Mouse (Mus musculus): ENCODE measurements around the gene Ankib1. TPM values are rescaled to one million over a fixed set of nuclear protein-coding genes. Genes with fewer than 3 reads are reported as not detected.
"Not testable (repeated sequence)": the region's sequence is repeated elsewhere in the genome, so short reads cannot be mapped to it uniquely, and the experiment has no call there.

The Ankib1 gene
- polyA plus RNA-seq, 1 experiment, result 5.3 TPM

DNA sequence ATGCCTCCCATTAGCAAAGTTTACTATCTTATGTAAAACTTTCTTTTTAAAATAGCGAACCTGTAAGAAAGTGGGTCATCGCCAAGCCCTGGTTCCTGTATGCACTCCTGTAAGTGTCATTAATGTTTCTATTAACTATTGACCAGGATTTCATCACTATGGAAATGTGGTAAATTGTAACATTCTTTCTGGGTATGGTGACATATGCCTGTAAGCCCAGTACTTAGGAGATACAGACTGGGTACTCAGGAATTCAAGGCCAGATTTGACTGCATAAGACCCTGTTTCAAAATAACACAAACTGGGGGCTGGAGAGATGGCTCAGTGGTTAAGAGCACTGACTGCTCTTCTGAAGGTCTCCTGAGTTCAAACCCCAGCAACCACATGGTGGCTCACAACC, 137.5 kb downstream of the Ankib1 start:
- TF ChIP-seq CTCF (IDR thresholded peaks at IDR 0.05; ENCODE audit: extremely low read depth, insufficient read depth, insufficient read length, insufficient replicate concordance) (no peak), POLR2A (IDR thresholded peaks at IDR 0.05; ENCODE audit: low read depth, low read length) (no peak)
- no peaks in the 10 kb centered on the region for H3K27me3 ChIP-seq (ENCODE audit: control insufficient read depth, insufficient read depth, low read length)
- WGBS, result 88% methylated on average over 2 of the region's 2 CpGs

DNA sequence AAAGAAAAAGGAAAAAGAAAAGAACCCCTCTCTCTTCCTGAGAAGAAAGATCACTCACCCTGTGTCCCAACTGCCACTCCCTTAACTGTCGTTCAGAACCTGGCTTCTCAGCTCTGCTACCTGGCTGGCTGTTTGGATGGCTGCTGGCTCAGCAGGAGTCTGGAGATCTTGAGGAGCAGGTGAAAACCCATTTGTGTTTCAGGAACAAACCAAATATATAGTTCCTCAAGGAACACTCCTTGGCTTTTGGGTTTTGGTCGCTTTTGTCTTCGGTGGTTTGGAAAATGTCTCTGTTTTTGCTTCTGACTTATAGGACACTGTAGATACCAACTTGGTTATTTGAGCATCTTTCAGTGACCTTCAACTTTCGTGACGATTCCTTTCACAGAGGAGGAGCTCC, 145.6 kb downstream of the Ankib1 start, which contains the start of gene Gatad1:
Gatad1 (minus strand) TSS at position 101 of the 400 bp plus-strand sequence.
- H3K36me3 ChIP-seq (ENCODE audit: control insufficient read depth, insufficient read depth, low read length), result no peaks in the 10 kb centered on the region
- no peak for DNase-seq (ENCODE audit: low read depth in 1 of 2, low spot score in 2 of 2)
- no peak within 1 kb of the TSS for H3K4me3 ChIP-seq (ENCODE audit: extremely low read depth, insufficient read depth, insufficient read length)
- TF ChIP-seq POLR2A (IDR thresholded peaks at IDR 0.05; ENCODE audit: low read depth, low read length), result no peak
- no peak for TF ChIP-seq CTCF (IDR thresholded peaks at IDR 0.05; ENCODE audit: extremely low read depth, insufficient read depth, insufficient read length, insufficient replicate concordance)
- H3K4me1 ChIP-seq (ENCODE audit: control insufficient read depth, insufficient read depth, insufficient read length), result no peaks in the 10 kb centered on the region
- H3K27me3 ChIP-seq (ENCODE audit: control insufficient read depth, insufficient read depth, low read length), result no peaks in the 10 kb centered on the region
- no peak within 1 kb of the TSS for H3K27ac ChIP-seq (ENCODE audit: insufficient read depth, low read length)
- 91% methylated on average over 5 of the region's 5 CpGs for WGBS

More for the DNA sequence above, 137.5 kb downstream of the Ankib1 start:
- Histone ChIP-seq H3K36me3 (ENCODE audit: control insufficient read depth, insufficient read depth, low read length) (no peaks in the 10 kb centered on the region), H3K4me1 (ENCODE audit: control insufficient read depth, insufficient read depth, insufficient read length) (no peaks in the 10 kb centered on the region), H3K27ac (ENCODE audit: insufficient read depth, low read length) (no peak overlapping the region), H3K4me3 (ENCODE audit: extremely low read depth, insufficient read depth, insufficient read length) (no peak overlapping the region)
- no peak for DNase-seq (ENCODE audit: low read depth in 1 of 2, low spot score in 2 of 2)

DNA sequence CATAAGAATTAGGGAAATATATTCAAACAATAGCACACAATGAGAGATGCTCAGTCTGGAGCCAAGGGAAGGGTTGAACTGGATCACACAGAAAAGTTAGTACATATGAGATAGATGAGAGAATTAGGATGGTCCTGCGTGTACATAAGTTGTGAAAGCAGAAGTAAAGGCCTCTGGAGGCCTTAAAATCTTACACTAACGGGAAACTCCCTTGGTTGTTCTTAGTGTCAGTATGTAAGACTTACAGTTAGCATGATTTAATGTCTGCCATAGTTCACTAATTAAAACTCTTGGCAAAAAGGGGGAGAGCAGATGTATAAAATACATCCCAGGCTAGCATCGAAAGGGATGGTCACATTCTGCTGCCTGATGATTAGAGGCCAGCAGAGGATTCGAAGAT, 148.9 kb downstream of the Ankib1 start:
- H3K27ac ChIP-seq (ENCODE audit: insufficient read depth, low read length), result no peak overlapping the region
- H3K36me3 ChIP-seq (ENCODE audit: control insufficient read depth, insufficient read depth, low read length), result no peaks in the 10 kb centered on the region
- no peak overlapping the region for H3K4me3 ChIP-seq (ENCODE audit: extremely low read depth, insufficient read depth, insufficient read length)
- 58% methylated on average over 4 of the region's 4 CpGs for WGBS
- TF ChIP-seq CTCF (IDR thresholded peaks at IDR 0.05; ENCODE audit: extremely low read depth, insufficient read depth, insufficient read length, insufficient replicate concordance) (no peak), POLR2A (IDR thresholded peaks at IDR 0.05; ENCODE audit: low read depth, low read length) (no peak)
- DNase-seq (ENCODE audit: low read depth in 1 of 2, low spot score in 2 of 2), result no peak
- no peaks in the 10 kb centered on the region for H3K27me3 ChIP-seq (ENCODE audit: control insufficient read depth, insufficient read depth, low read length)
- H3K4me1 ChIP-seq (ENCODE audit: control insufficient read depth, insufficient read depth, insufficient read length), result no peaks in the 10 kb centered on the region

DNA sequence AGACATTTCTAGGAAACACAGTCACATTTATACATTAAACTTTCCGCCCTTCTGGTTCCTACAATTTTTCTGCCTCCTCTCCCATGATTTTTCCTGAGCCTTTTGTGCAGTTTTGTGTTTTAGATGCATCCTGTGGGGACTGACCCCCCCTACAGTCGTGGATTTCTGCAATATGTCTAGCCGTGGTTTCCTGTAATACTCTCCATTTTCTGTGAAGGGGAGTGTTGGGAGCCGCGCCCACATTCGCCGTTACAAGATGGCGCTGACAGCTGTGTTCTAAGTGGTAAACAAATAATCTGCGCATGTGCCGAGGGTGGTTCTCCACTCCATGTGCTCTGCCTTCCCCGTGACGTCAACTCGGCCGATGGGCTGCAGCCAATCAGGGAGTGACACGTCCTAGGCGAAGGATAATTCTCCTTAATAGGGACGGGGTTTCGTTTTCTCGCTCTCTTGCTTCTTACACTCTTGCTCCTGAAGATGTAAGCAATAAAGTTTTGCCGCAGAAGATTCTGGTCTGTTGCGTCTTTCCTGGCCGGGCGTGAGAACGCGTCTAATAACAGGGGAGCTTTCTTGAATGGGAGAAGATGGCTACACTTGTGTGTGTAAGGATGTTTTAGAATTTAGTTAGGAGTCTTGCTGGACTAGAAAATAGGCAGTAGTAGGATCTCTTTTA, 149.7 kb downstream of the Ankib1 start:
- H3K27me3 ChIP-seq (ENCODE audit: control insufficient read depth, insufficient read depth, low read length); H3K4me1 ChIP-seq (ENCODE audit: control insufficient read depth, insufficient read depth, insufficient read length); H3K4me3 ChIP-seq (ENCODE audit: extremely low read depth, insufficient read depth, insufficient read length); H3K36me3 ChIP-seq (ENCODE audit: control insufficient read depth, insufficient read depth, low read length); H3K27ac ChIP-seq (ENCODE audit: insufficient read depth, low read length); DNase-seq (ENCODE audit: low read depth in 1 of 2, low spot score in 2 of 2): not testable (repeated sequence)
- 86% methylated on average over 18 of the region's 25 CpGs for WGBS

DNA sequence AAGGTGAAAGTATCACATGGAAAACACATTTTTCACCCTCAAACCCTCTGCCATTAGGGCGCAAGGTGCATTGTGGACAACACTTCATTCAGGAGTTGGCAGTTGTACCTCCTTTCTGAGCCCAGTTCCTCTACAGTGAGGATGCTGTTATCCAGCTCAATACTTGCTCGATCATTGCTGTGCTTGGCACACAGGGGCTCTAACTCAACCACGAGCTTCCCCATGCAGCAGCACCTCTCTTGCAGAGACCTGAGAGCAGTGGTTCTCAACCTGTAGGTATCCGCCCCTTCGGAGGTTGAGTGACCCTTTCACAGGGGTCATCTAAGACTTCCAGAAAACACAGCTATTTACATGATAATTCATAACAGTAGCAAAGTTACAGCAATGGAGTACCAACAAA, 151.1 kb downstream of the Ankib1 start:
- no peak for TF ChIP-seq CTCF (IDR thresholded peaks at IDR 0.05; ENCODE audit: extremely low read depth, insufficient read depth, insufficient read length, insufficient replicate concordance)
- no peak for TF ChIP-seq POLR2A (IDR thresholded peaks at IDR 0.05; ENCODE audit: low read depth, low read length)
- Histone ChIP-seq H3K4me3 (ENCODE audit: extremely low read depth, insufficient read depth, insufficient read length) (no peak overlapping the region), H3K36me3 (ENCODE audit: control insufficient read depth, insufficient read depth, low read length) (no peaks in the 10 kb centered on the region), H3K27ac (ENCODE audit: insufficient read depth, low read length) (no peak overlapping the region), H3K4me1 (ENCODE audit: control insufficient read depth, insufficient read depth, insufficient read length) (no peaks in the 10 kb centered on the region), H3K27me3 (ENCODE audit: control insufficient read depth, insufficient read depth, low read length) (no peaks in the 10 kb centered on the region)
- 63% methylated on average over 5 of the region's 5 CpGs for WGBS
- DNase-seq (ENCODE audit: low read depth in 1 of 2, low spot score in 2 of 2), result no peak

DNA sequence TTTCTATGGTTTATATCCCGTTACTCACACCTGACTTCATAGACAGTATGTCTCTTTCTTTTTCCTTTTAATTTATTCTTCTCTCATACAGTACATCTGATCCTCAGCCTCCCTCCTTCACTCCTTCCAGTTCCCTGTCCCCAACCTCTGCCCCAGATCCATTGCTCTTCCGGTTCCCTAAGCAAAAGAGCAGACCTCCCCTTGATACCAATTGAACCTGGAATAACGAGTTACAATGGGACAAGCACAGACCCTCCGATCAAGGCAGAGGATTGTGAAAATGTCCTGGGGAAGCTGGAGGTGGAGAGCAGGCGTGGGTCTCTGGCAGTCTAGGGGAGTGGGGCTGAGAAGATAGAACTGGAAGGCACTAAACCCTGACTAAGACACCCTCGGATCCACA, 151.8 kb downstream of the Ankib1 start, which contains the start of gene Tmbim7:
Tmbim7 (plus strand) TSS at position 301 of the 400 bp plus-strand sequence.
- no peak for TF ChIP-seq POLR2A (IDR thresholded peaks at IDR 0.05; ENCODE audit: low read depth, low read length)
- TF ChIP-seq CTCF (IDR thresholded peaks at IDR 0.05; ENCODE audit: extremely low read depth, insufficient read depth, insufficient read length, insufficient replicate concordance), result no peak
- no peak within 1 kb of the TSS for H3K4me3 ChIP-seq (ENCODE audit: extremely low read depth, insufficient read depth, insufficient read length)
- no peaks in the 10 kb centered on the region for H3K36me3 ChIP-seq (ENCODE audit: control insufficient read depth, insufficient read depth, low read length)
- H3K27me3 ChIP-seq (ENCODE audit: control insufficient read depth, insufficient read depth, low read length), result no peaks in the 10 kb centered on the region
- H3K4me1 ChIP-seq (ENCODE audit: control insufficient read depth, insufficient read depth, insufficient read length), result no peaks in the 10 kb centered on the region
- DNase-seq (ENCODE audit: low read depth in 1 of 2, low spot score in 2 of 2), result no peak
- H3K27ac ChIP-seq (ENCODE audit: insufficient read depth, low read length), result no peak within 1 kb of the TSS
- WGBS, result 92% methylated on average over 6 of the region's 6 CpGs

DNA sequence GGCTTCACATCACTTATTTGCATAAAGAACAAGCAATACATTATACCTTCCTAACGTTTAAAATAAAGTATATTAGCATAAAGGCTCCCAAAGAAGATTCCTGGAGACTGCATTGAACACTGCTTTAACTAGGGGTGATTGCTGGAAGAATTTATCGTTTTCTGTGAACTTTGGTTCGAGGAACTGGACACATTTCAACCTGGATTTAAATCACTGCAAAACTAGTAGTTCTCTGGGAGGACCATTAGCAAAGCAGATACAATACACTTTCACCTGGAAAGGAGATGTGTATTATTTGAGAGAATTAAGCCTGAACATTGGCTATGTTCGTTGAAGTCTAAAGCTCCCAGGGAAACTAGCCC, 153.9 kb downstream of the Ankib1 start:
- no peak overlapping the region for H3K27ac ChIP-seq (ENCODE audit: insufficient read depth, low read length)
- no peak for TF ChIP-seq POLR2A (IDR thresholded peaks at IDR 0.05; ENCODE audit: low read depth, low read length)
- TF ChIP-seq CTCF (IDR thresholded peaks at IDR 0.05; ENCODE audit: extremely low read depth, insufficient read depth, insufficient read length, insufficient replicate concordance), result no peak
- DNase-seq (ENCODE audit: low read depth in 1 of 2, low spot score in 2 of 2), result no peak
- no peaks in the 10 kb centered on the region for H3K4me1 ChIP-seq (ENCODE audit: control insufficient read depth, insufficient read depth, insufficient read length)
- no peaks in the 10 kb centered on the region for H3K27me3 ChIP-seq (ENCODE audit: control insufficient read depth, insufficient read depth, low read length)
- no peak overlapping the region for H3K4me3 ChIP-seq (ENCODE audit: extremely low read depth, insufficient read depth, insufficient read length)
- WGBS, result 67% methylated on average over 4 of the region's 4 CpGs
- peaks cover 7% of the 10 kb centered on the region for H3K36me3 ChIP-seq (ENCODE audit: control insufficient read depth, insufficient read depth, low read length)

All from spleen, adult 2 months (tissue).